19 mouse cellular contexts compared by ENCODE assay signal in the genomic region with DNA sequence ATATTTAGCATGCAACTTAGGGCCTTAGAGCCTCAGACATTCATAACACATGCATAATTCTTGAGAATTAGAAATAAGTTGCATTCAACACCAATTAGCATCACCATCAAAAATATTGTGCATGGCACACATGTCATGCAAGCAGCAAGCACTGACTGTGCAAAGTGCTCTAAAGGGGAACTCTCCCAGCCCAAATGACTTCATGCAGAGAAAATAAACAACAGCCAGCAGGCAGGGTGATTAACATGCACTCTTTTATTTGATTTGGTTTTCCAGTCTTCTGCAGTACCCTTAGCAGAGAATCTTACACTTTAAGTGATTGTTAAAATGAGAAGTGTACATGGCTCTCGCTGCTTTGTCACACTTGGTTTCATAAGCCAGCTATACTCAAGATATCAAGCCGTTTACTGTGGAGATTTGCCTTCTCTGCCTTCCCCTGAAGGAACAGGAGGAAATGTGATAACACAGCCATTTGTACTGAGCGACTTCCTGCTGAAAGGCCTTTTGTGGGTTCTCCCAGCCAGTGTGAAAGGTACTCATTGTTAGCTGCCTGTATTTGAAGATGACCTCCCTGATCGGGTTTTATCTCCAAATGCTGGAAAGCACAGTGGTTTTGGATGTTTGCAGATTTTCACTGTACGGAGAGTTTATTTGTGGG.
DNase-seq lines count a peak whose midpoint lies in the region; ATAC-seq lines count a peak whose summit lies in the region.
"Had no signal": no experiment of that assay in that cellular context is flagged by ENCODE, and none has a peak within 500 bp of the region (broad histone marks: within the 10 kb centered on the region; RNA-seq: fewer than 3 reads in every experiment).

No protein-coding gene starts in this region.

- no peak overlapping the region for H3K4me2 ChIP-seq in midbrain, embryonic 15.5 days
- no peak overlapping the region for H3K4me2 ChIP-seq in midbrain, embryonic 13.5 days (replicated peaks)
- H3K4me2 ChIP-seq in neural tube, embryonic 15.5 days, result no peak overlapping the region
- H3K4me2 ChIP-seq in liver, embryonic 12.5 days, result no peak overlapping the region
- H3K4me2 ChIP-seq: hindbrain, embryonic 15.5 days; limb, embryonic 12.5 days had no signal

- no peaks in the 10 kb centered on the region for H3K36me3 ChIP-seq in midbrain, embryonic 15.5 days (replicated peaks)
- H3K36me3 ChIP-seq in midbrain, embryonic 13.5 days, result no peaks in the 10 kb centered on the region
- H3K36me3 ChIP-seq in neural tube, embryonic 15.5 days, result no peaks in the 10 kb centered on the region
- no peaks in the 10 kb centered on the region for H3K36me3 ChIP-seq in liver, embryonic 12.5 days
- H3K36me3 ChIP-seq: hindbrain, embryonic 15.5 days; limb, embryonic 12.5 days had no signal

- 34% methylated on average over 5 of the region's 5 CpGs for WGBS in midbrain, embryonic 15.5 days
- WGBS in midbrain, embryonic 13.5 days, result 37% methylated on average over 5 of the region's 5 CpGs
- WGBS in neural tube, embryonic 15.5 days, result 42% methylated on average over 5 of the region's 5 CpGs
- 4% methylated on average over 5 of the region's 5 CpGs for WGBS in liver, embryonic 12.5 days (ENCODE audit: insufficient replicate concordance)

- peak; percentile 87 for ATAC-seq in midbrain, embryonic 15.5 days (replicated peaks)
- ATAC-seq in midbrain, embryonic 13.5 days, result no peak
- ATAC-seq in common myeloid progenitor, adult 5-6 weeks (replicated peaks; ENCODE audit: low read depth, poor library complexity, severe bottlenecking), result peak; percentile 96
- peak; percentile 83 to 90 for ATAC-seq in hematopoietic stem cell, adult 5-6 weeks (replicated peaks in 1 of 2; ENCODE audit: insufficient read depth in 1 of 2, low FRiP score in 2 of 2, low TSS enrichment in 1 of 2, low read depth in 1 of 2, poor library complexity in 2 of 2, severe bottlenecking in 2 of 2)
- peak; percentile 41; the same call in 1 of the 2 replicates for ATAC-seq in neural tube, embryonic 15.5 days (ENCODE audit: low FRiP score)
- ATAC-seq in erythroid progenitor cell, adult 5-6 weeks (replicated peaks; ENCODE audit: low FRiP score, poor library complexity, severe bottlenecking), result no peak
- ATAC-seq in liver, embryonic 12.5 days, result no peak
- ATAC-seq: liver, postnatal 0 days had no signal

- no peaks in the 10 kb centered on the region for H3K4me1 ChIP-seq in midbrain, embryonic 15.5 days
- H3K4me1 ChIP-seq in midbrain, embryonic 13.5 days (replicated peaks), result no peaks in the 10 kb centered on the region
- H3K4me1 ChIP-seq in neural tube, embryonic 15.5 days, result no peaks in the 10 kb centered on the region
- H3K4me1 ChIP-seq in liver, embryonic 12.5 days, result no peaks in the 10 kb centered on the region
- H3K4me1 ChIP-seq: hindbrain, embryonic 15.5 days; limb, embryonic 12.5 days had no signal

- no peak overlapping the region for H3K27ac ChIP-seq in midbrain, embryonic 15.5 days
- H3K27ac ChIP-seq in midbrain, embryonic 13.5 days, result no peak overlapping the region
- no peak overlapping the region for H3K27ac ChIP-seq in neural tube, embryonic 15.5 days (replicated peaks)
- H3K27ac ChIP-seq in liver, embryonic 12.5 days, result no peak overlapping the region
- H3K27ac ChIP-seq: hindbrain, embryonic 15.5 days; left cerebral cortex, adult 2 months; limb, embryonic 12.5 days had no signal

- no peak for DNase-seq in gastrocnemius, postnatal 14 days
- DNase-seq: adrenal gland, postnatal 10 days; cerebellum, postnatal 25 days; kidney, adult 8-10 months; liver, postnatal 0 days; lung, postnatal 36 days; thymus, postnatal 4 days had no signal

- H3K9me3 ChIP-seq in midbrain, embryonic 15.5 days, result no peaks in the 10 kb centered on the region
- H3K9me3 ChIP-seq in midbrain, embryonic 13.5 days, result no peaks in the 10 kb centered on the region
- H3K9me3 ChIP-seq in neural tube, embryonic 15.5 days (replicated peaks), result no peaks in the 10 kb centered on the region
- H3K9me3 ChIP-seq in liver, embryonic 12.5 days (replicated peaks), result no peaks in the 10 kb centered on the region
- H3K9me3 ChIP-seq: hindbrain, embryonic 15.5 days; limb, embryonic 12.5 days had no signal

- intact Hi-C loops in gastrocnemius, postnatal 14 days (cut with DNase I; ENCODE audit: low total_unique reads), result no loop called here

- no peak overlapping the region for H3K4me3 ChIP-seq in midbrain, embryonic 15.5 days
- H3K4me3 ChIP-seq in midbrain, embryonic 13.5 days (replicated peaks), result no peak overlapping the region
- no peak overlapping the region for H3K4me3 ChIP-seq in neural tube, embryonic 15.5 days (replicated peaks)
- H3K4me3 ChIP-seq in liver, embryonic 12.5 days, result no peak overlapping the region
- H3K4me3 ChIP-seq: hindbrain, embryonic 15.5 days; left cerebral cortex, adult 2 months; limb, embryonic 12.5 days; myocyte had no signal

- no peaks in the 10 kb centered on the region for H3K27me3 ChIP-seq in midbrain, embryonic 15.5 days (replicated peaks)
- H3K27me3 ChIP-seq in midbrain, embryonic 13.5 days, result no peaks in the 10 kb centered on the region
- no peaks in the 10 kb centered on the region for H3K27me3 ChIP-seq in neural tube, embryonic 15.5 days (replicated peaks)
- H3K27me3 ChIP-seq in liver, embryonic 12.5 days (replicated peaks), result no peaks in the 10 kb centered on the region
- H3K27me3 ChIP-seq: CH12.LX; hindbrain, embryonic 15.5 days; limb, embryonic 12.5 days had no signal

- H3K9ac ChIP-seq in midbrain, embryonic 15.5 days, result no peak overlapping the region
- H3K9ac ChIP-seq in midbrain, embryonic 13.5 days (replicated peaks), result no peak overlapping the region
- H3K9ac ChIP-seq in neural tube, embryonic 15.5 days (replicated peaks), result no peak overlapping the region
- H3K9ac ChIP-seq in liver, embryonic 12.5 days, result no peak overlapping the region
- H3K9ac ChIP-seq: hindbrain, embryonic 15.5 days; limb, embryonic 12.5 days; liver, postnatal 0 days had no signal

Comparison
In these comparisons a context has a peak if more than half of its experiments do, and no peak if none do; other contexts are left out.
1. ATAC-seq: peak in midbrain, embryonic 15.5 days (single experiment), common myeloid progenitor, adult 5-6 weeks (single experiment), hematopoietic stem cell, adult 5-6 weeks (2 of 2) and neural tube, embryonic 15.5 days (single experiment); none in midbrain, embryonic 13.5 days (single experiment), erythroid progenitor cell, adult 5-6 weeks (single experiment) and liver, embryonic 12.5 days (single experiment).